Mouse (Mus musculus) layer of hippocampus, adult 11-12 months (tissue): Measurements from ENCODE around the gene Vmn1r235.
"Not testable (repeated sequence)": the region's sequence is repeated elsewhere in the genome, so short reads cannot be mapped to it uniquely, and the experiment has no call there.

Experiments
- DNase-seq: peaks from one replicate; pipeline ENCODE4 v3.0.0; 2022; ENCODE audit warnings: low spot score

Gene Vmn1r235

DNA sequence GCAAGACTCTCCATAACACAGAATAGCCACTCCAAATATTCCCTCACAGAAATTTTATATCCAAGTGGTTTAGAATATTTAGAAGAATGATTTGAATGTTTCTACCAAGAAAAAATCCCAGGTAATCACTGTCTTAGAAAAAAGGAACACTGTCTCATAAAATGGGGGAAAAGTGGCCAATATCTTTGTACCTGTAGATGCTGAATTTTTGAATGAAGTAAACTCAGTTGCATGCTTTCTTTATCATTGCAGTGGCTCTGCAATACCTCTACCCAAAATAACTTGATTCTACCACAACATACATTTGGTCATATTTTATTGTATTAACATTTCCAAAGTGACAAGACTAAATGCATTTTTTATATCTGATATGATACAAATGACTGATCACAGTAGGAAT lies at the start of gene Vmn1r235:
Vmn1r235 (plus strand) TSS at position 301 of the 400 bp plus-strand sequence.
- no peak for DNase-seq

DNA sequence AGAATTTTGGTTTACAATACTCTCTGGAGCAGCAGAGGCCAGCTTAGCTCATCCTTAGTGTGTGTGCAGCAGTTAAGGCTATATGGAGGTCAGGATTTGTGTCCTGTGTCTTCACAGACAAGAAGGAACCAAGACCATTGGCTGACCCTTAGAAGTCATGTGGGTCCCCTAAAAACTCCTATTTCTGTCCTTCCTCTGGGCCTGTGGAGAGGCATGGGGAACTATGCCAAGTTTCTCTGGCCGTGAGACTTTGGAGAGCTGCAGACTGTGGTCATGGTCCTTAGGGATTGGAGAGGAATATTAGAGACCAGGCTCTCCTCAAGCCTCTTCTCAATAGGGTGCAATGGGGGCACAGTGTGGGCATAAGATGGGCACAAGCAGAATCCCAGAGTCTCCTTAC lies 45.1 kb upstream of the Vmn1r235 start:
- DNase-seq: not testable (repeated sequence)

- DNase-seq: no peak
Observed at GRCm38 (mm10) chr17:21225787-21226186, 30.4 kb upstream of the Vmn1r235 start, which contains the start of gene Vmn1r234. Gene Vmn1r234 (plus strand): TSS chr17:21226087.

DNA sequence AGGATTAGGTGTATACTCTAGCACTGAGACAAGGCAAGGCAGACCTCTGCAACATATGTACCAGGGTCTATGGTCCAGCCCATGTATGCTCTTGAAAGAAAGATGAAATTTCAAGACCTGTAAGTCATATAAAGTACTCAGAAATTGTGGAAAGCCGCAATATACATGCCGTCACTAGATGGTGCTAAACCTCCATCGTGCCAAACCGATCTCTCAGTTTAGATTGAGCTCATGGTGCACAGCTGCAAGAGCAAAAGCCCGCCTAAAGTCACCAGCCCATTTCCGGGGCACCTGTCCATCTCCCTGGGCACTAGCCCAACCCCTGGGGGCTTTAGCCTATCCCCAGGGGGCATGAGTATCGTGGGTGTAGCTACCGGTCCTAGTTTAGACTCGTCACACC lies 24.6 kb upstream of the Vmn1r235 start:
- peak; percentile 46 for DNase-seq

DNA sequence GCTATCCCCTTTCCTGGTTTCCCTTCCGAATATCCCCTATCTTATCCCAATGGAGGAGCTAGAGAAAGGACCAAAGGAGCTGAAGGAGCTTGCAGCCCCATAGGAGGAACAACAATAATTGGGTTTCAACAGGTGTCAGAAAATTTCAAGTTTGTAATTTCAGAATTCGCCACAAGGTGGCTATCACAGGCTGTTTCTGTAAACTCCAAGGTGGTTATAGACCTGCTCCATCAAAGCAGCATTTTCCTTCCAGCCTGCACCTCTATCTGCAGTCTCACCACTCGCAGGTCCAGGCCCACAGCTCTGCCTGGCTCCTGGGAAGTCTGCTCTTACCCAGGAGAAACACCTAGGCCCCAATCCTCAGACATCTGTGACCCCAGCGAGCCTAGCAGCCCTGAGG lies 15.9 kb downstream of the Vmn1r235 start:
- peak; percentile 80 for DNase-seq

DNA sequence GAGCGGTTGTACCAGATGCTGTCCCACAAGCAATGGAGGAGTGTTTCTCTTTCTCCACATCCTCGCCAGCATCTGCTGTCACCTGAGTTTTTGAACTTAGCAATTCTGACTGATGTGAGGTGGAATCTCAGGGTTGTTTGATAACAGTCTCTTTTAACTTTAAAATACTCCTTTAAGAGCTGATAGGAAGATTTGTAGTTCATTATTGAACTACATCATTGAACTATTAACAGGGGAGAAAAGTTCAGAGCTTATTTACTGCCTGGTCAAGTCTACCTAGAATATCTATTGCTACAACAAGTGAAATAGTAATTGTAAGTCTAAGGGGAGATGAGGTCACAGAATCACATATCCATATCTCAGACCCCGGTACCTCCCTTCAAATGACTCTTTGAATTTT lies 26.4 kb downstream of the Vmn1r235 start, which contains the start of gene Vmn1r236:
Vmn1r236 (plus strand) TSS at position 301 of the 400 bp plus-strand sequence.
- DNase-seq: no peak

DNA sequence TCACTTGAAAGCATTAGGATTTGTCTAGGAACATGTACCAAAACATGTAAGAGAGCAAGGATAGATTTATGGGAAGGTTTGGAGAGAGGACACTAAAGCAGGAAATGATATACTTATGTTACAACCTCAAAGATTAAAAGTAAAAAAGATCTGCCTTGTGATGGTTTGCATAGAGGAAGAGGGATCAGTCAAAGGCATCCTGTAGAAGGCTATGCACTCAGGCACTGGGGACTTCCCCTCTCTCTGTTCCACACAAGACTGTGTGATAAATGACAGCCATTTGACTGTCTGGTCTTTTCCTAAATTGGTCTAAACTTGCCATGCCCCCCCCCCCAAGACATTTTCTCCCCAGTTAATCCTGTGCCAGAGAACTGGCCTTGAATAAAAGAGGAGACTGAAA lies 28.2 kb downstream of the Vmn1r235 start:
- no peak for DNase-seq

- DNase-seq: no peak
Observed at GRCm38 (mm10) chr17:21289695-21290094, 33.5 kb downstream of the Vmn1r235 start.

- DNase-seq: no peak
Observed at GRCm38 (mm10) chr17:21311565-21311964, 55.4 kb downstream of the Vmn1r235 start, which contains the start of gene Vmn1r237. Gene Vmn1r237 (plus strand): TSS chr17:21311865.
